Mouse (Mus musculus) 416B (cell line): ENCODE measurements around the gene Scd4.

Source experiments
- DNase-seq: peaks from one replicate; pipeline ENCODE4 v3.0.0; 2011; ENCODE audit warnings: low read depth

Scd4 gene

GRCm38 (mm10) chr19:44377629-44378375, 44.9 kb downstream of the Scd4 start:
- DNase-seq: no peak

DNA sequence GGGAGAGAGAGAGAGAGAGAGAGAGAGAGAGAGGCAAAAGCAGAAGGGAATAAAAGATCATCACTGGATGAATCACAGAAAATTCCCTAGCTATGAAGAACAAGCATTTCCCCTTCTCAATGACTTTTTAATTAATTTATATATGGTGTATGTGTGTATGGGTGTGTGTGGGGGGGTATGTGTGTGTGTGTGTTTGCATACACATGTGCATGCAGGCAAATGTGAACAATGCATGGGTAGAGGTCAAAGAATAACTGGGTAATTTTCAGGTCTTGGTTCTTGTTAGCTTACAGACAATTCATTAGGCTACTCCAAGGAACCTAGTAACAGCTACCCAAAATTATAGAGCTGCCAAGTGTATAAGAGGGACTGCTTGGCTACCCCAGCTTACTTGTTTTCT, 46.2 kb downstream of the Scd4 start:
- DNase-seq: no peak

GRCm38 (mm10) chr19:44380065-44380464, 47.2 kb downstream of the Scd4 start:
- DNase-seq: no peak

GRCm38 (mm10) chr19:44382682-44383321, 49.9 kb downstream of the Scd4 start:
- no peak for DNase-seq

DNA sequence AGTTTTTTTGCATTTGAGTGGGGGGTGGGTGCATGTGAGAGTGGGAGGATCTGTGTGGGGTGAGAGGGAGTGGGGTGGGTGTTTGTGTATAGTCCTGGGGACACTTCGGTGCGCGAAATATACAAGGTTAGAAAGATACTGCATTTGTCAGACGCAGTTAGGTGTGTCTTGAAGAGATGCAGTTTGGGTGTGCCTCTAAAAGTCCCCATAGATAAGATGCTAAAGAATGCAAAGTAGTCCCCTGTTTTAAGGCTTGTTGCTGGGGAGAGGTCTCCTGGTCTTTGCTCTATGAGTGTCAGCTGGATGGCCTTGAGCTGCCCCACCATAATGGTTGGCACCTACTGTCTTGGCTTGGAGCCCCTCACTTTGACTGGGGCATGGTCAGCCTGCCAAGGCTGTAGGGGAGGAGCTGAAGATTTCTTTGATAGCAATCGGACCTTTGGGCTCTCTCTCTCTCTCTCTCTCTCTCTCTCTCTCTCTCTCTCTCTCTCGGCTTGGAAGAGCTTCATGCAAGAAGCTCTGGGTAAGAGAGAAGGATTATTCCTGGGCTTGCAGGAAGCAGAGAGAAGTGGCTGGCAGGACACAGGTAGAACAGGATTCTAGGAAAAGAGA, 53.1 kb downstream of the Scd4 start:
- no peak for DNase-seq

DNA sequence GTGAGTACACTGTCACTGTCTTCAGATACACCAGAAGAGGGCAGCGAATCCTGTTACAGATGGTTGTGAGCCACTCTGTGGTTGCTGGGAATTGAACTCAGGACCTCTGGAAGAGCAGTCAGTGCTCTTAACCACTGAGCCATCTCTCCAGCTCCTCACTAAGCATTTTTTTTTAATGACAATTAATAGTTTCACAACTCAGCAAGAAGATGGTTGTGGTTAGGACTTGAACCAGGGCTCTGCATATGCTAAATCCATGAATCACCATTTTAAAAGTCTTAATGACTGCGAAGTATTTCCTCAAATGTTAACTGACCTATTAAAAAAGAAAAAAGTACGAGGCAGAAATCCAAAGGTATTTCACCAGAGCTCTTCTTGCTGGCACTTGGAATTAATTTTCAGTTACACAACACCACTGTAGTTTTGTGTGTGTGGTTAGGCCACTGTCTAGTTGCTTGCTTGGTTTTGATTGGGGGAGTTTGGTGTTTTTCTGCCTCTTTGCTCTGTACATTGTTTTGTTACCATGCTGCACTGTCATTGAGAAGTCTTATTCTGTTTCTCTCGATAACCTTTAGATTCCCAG, 54.3 kb downstream of the Scd4 start:
- DNase-seq: no peak

DNA sequence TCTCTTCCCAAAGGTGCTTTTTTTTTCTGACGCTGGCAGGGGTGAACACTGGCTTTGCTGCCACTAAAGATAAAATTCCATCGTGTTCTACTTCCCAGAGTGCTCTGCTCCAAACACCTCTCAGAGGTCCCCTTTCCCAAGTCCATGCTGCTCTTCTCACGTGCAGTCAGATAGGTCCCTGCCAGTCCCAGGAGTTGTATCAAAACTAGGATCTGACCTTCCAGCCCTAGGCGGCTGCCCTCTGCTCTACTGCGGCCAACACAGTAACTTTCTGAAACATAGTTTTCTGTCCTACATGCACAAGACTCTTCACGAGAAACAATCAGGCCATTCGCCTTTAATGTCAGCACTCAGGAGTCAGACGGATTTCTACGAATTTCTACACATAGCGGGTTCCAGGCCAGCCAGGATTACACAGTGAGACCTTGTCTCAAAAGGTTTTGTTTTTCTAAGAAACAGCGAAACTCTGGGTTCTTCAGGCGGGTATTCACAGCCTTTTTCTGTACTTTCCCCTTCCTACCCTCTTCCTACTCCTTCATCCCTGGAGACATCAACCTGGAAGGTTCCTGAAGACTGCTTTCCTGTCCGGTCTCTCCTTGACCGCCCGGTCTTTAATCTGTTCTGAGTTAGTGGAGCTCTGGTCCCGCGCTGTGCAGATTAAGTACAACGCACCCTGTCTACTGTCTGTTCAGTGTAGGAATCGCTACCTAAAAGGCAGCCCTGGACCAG, 55.0 kb downstream of the Scd4 start:
- no peak for DNase-seq

DNA sequence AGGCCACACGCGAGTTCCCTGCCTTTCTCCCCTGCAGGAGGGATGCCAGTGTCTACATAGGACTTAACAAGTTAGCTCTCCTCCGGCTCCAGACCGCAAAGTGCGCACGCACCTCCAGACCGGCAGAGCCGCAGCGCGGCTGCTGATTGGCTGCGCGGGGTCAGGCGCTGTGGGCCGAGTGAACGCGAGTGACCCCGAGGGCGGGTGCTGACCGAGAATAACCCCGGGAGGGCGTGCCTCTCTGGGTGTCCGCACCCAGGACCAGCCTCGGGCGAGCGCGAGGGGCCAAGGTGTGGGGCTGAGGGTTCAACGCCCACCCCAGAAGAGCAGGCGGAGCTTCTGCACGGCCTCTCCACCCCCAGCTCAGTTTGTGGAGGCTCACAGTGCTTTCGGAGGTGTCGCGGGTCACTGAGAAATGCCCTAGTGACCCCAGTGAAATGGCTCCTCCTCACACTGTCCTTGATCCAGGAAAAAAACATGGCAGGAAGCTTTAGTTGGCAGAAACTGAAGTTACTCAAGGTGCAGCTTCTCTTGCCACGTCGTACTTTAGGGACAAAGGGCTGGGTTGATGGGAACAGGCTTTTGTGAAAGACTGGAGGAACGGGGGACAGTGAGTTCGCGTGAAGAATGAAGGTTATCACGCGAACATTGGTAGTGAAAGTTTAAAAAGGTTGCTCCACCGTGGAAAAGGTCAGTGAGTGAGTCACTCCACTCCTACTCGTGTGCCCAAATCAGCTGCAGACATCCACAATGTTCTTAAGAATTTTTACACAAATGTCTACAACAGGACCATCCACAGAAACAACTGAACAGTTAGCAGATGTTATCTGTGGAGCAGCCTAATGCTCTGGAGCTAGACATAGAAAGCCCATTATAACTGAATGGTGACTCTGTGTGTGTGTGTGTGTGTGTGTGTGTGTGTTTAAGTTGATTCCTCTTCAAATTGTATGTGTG, 55.9 kb downstream of the Scd4 start:
- no peak for DNase-seq

- DNase-seq: no peak
Measured at GRCm38 (mm10) chr19:44389507-44389906, 56.6 kb downstream of the Scd4 start.

DNA sequence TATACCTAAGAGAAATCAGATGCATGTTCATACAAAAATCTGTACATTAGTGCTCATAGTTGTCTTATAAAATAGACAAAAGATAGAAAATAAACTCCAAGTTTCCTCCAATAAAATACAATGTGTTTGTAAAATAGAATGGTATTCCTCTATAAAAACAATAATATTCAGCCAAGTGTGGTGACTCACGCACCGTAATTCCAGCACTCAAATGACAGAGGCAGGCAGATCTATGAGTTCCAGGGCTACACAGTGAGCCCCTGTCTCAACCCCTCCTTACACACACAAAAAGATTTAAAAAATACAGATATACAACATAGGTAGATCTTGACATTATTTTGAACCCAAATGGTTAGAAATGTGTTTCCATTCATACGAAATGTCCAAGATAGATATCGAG, 59.0 kb downstream of the Scd4 start:
- DNase-seq: no peak

DNA sequence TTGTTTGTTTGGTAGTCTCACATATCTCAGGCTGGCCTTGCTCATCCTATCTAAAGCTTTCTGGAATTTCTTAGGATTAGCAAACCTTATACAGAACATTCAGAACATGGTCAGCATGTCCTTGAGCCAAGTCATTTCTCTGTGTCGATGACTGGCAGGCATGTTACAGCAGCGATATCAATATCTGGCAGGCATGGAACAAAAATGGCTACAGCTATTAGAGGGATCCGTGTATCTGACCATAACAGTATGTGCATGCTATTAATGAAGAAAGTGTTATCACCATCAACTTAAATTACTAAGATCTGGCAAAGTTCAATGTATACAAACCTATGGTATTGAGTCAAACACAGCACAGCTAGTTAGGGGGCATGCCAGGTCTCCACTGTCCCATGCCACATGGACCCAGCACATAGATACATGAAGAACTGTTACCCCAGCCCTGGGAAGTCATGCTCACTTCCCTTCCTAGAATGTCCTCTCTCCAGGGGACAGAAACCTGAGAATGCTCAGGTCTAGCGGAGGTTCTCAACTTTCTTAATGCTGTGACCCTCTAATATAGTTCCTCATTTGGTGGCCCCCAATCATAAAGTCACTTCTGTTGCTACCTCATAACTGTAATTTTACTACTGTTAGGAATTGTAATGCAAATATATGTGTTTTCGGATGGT, 59.6 kb downstream of the Scd4 start:
- DNase-seq: no peak

GRCm38 (mm10) chr19:44393962-44394422, 61.1 kb downstream of the Scd4 start:
- peak; percentile 37 for DNase-seq

- DNase-seq: no peak
Measured at GRCm38 (mm10) chr19:44394972-44395371, 62.1 kb downstream of the Scd4 start.
